18 mouse cellular contexts compared by ENCODE assay signal in the genomic region with DNA sequence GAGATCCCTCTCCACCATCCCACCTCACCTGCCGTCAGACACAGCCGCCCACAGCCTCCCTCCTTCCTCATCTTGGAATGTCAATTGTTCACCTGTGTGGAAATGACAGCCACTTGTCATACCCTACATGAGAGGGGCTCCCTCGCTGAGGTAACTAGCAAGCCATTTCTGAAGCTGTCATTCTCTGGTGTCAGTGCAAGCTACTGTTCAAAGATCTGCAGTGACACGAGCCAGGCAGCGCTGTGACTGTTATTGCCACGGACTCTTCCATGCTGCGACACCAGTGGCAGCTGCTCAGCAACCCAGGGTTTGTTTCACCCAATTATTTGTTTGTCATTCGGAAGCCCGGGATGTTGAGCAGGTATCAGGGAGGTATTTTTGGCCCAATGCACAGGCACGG.
"Had no signal": no experiment of that assay in that cellular context is flagged by ENCODE, and none has a peak within 500 bp of the region (broad histone marks: within the 10 kb centered on the region; RNA-seq: fewer than 3 reads in every experiment).

No protein-coding gene starts in this region.

- H3K27me3 ChIP-seq: limb, embryonic 13.5 days; liver, embryonic 12.5 days; liver, embryonic 15.5 days; lung, embryonic 15.5 days; megakaryocyte, embryonic 14.5 days; midbrain, embryonic 12.5 days had no signal

- ATAC-seq: intestine, postnatal 0 days; liver, embryonic 12.5 days had no signal

- H3K4me1 ChIP-seq: liver, embryonic 12.5 days; liver, embryonic 15.5 days; megakaryocyte, embryonic 14.5 days had no signal

- H3K4me2 ChIP-seq: limb, embryonic 13.5 days; liver, embryonic 12.5 days; liver, embryonic 15.5 days; lung, embryonic 15.5 days; midbrain, embryonic 12.5 days had no signal

- DNase-seq: kidney, adult 2 months; kidney, postnatal 36 days; liver; lung, adult 18-20 months; lung, postnatal 10 days; lung, postnatal 36 days; thymus, adult 2 months; thymus, postnatal 14 days; thymus, postnatal 4 days had no signal

- H3K9me3 ChIP-seq: limb, embryonic 10.5 days; limb, embryonic 13.5 days; liver, embryonic 12.5 days; liver, embryonic 15.5 days; lung, embryonic 15.5 days; midbrain, embryonic 12.5 days had no signal

- H3K9ac ChIP-seq: limb, embryonic 13.5 days; liver, embryonic 12.5 days; liver, embryonic 15.5 days; lung, embryonic 15.5 days; midbrain, embryonic 12.5 days had no signal

- H3K4me3 ChIP-seq: limb, embryonic 10.5 days; limb, embryonic 13.5 days; liver, embryonic 12.5 days; liver, embryonic 15.5 days; lung, embryonic 15.5 days; megakaryocyte, embryonic 14.5 days; midbrain, embryonic 12.5 days had no signal

- H3K27ac ChIP-seq: kidney, postnatal 0 days; limb, embryonic 10.5 days; limb, embryonic 13.5 days; liver, embryonic 12.5 days; liver, embryonic 15.5 days; lung, embryonic 15.5 days; midbrain, embryonic 12.5 days had no signal

- H3K36me3 ChIP-seq: liver, embryonic 12.5 days; liver, embryonic 15.5 days; lung, embryonic 15.5 days had no signal
